Mouse (Mus musculus): Measurements from ENCODE around the gene Rasl12. TPM values are rescaled to one million over a fixed set of nuclear protein-coding genes. Genes with fewer than 3 reads are reported as not detected.

The Rasl12 gene
- total and polyA plus RNA-seq, 3 experiments = 0.13 TPM; not detected in 2

DNA sequence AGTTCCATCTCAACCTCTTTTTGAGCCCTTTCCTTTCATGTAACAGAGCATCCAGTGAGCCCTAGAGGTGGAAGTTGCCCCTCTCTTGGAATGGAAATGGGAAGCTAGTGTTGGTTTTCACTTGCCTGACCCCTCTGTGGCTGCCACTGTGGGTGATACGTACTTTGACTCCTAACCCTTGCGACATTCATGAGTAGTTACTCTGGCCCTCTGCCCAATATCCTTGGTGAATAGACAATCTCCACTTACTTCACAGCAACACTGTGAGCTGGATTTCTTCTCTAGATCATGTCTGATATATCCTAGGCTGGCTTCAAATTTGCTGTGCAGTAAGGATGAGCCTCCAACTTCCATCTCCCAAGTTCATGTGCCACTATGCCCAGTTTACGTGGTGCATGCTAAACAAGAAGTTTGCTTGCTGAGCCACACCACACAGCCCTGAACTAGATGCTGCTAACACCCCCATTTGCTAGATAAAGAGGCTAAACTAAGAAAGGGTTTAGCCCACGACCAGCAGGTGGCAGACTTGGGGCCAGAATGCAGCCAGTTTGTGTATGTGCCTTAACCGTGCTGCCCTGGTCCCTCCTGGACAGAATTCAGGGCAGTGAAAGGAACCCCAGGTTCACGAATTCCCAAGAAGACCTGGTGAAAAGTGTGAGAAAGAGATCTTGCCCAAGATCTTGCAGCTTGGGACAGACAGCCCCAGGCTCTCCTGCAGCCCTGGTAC, 5.5 kb upstream of the Rasl12 start:
- H3K4me2 ChIP-seq (ENCODE audit: insufficient read depth, low read depth, poor library complexity, severe bottlenecking) = no peak overlapping the region
- peak; percentile 56 for DNase-seq (ENCODE audit: extremely low read depth)
- peaks cover 4% of the 10 kb centered on the region for H3K9me3 ChIP-seq (replicated peaks; ENCODE audit: low read length)
- H3K4me3 ChIP-seq (replicated peaks in 1 of 3; ENCODE audit: low read depth in 2 of 3, low read length in 2 of 3, poor library complexity in 1 of 3) = no peak overlapping the region
- dilution Hi-C loops (cut with MboI; ENCODE audit: extremely low pct_ligation_motif_present, extremely low pct_unique_long_range_greater_than_20kb, low sequenced_read_pairs) (no loop called here), in situ Hi-C loops (cut with MboI; ENCODE audit: low pct_ligation_motif_present, low pct_unique_long_range_greater_than_20kb, low sequenced_read_pairs) (no loop called here)
- H3K27me3 ChIP-seq (replicated peaks) = peaks cover 7% of the 10 kb centered on the region
- no peaks in the 10 kb centered on the region for H3K79me2 ChIP-seq (replicated peaks; ENCODE audit: control insufficient read depth, extremely low read depth, insufficient read depth, poor library complexity, severe bottlenecking)
- no peaks in the 10 kb centered on the region for H3K36me3 ChIP-seq (replicated peaks in 1 of 2; ENCODE audit: control insufficient read depth in 1 of 2, insufficient read depth in 1 of 2, low read length in 1 of 2)
- H3K4me1 ChIP-seq (ENCODE audit: control insufficient read depth in 1 of 2, insufficient read depth in 2 of 2) = peaks cover 0 to 6% of the 10 kb centered on the region in 2 experiments; a peak in 2 of 4 replicates
- TF ChIP-seq CTCF (conservative IDR thresholded peaks at IDR 0.05 in 1 of 2, IDR thresholded peaks at IDR 0.05 in 1 of 2; ENCODE audit: low read depth in 2 of 2, low read length in 2 of 2) = peak; percentile 54 to 86
- no peak for TF ChIP-seq TCF12 (IDR thresholded peaks at IDR 0.05; ENCODE audit: low read depth, low read length)
- TF ChIP-seq JUND (conservative IDR thresholded peaks at IDR 0.05; ENCODE audit: low read depth, low read length) = no peak
- no peak; the same call in 1 of the 2 replicates for TF ChIP-seq NELFE (IDR thresholded peaks at IDR 0.05; ENCODE audit: low read depth, low read length)
- peak; percentile 59 for TF ChIP-seq RAD21 (IDR thresholded peaks at IDR 0.05; ENCODE audit: low read depth, low read length)
- TF ChIP-seq GABPA (IDR thresholded peaks at IDR 0.05; ENCODE audit: insufficient replicate concordance, low read depth, low read length) = no peak
- no peak for TF ChIP-seq USF1 (IDR thresholded peaks at IDR 0.05; ENCODE audit: low read depth, low read length)
- peak; percentile 90 for TF ChIP-seq SMC3 (IDR thresholded peaks at IDR 0.05; ENCODE audit: low read depth, low read length)
- no peak for TF ChIP-seq E2F4 (IDR thresholded peaks at IDR 0.05; ENCODE audit: insufficient replicate concordance, low read depth, low read length)
- no peak for TF ChIP-seq MYC (IDR thresholded peaks at IDR 0.05; ENCODE audit: low read depth, low read length)
- TF ChIP-seq MAX (IDR thresholded peaks at IDR 0.05; ENCODE audit: low read length) = no peak
- no peak for TF ChIP-seq IRF4 (IDR thresholded peaks at IDR 0.05; ENCODE audit: low read depth, low read length)
- no peak for TF ChIP-seq KAT2A (IDR thresholded peaks at IDR 0.05; ENCODE audit: insufficient replicate concordance, low read length)
- no peak overlapping the region for H3K9ac ChIP-seq (ENCODE audit: insufficient read depth, low read depth)
- H3K27ac ChIP-seq (ENCODE audit: insufficient read depth, low read depth) = no peak overlapping the region

GRCm38 (mm10) chr9:65393606-65394005, 4.7 kb upstream of the Rasl12 start:
- DNase-seq (ENCODE audit: extremely low read depth) = no peak

More at GRCm38 (mm10) chr9:65393606-65394005, 4.7 kb upstream of the Rasl12 start:
- Histone ChIP-seq H3K27ac (ENCODE audit: insufficient read depth, low read depth) (no peak overlapping the region), H3K4me2 (ENCODE audit: insufficient read depth, low read depth, poor library complexity, severe bottlenecking) (no peak overlapping the region), H3K79me2 (replicated peaks; ENCODE audit: control insufficient read depth, extremely low read depth, insufficient read depth, poor library complexity, severe bottlenecking) (no peaks in the 10 kb centered on the region), H3K27me3 (replicated peaks) (peaks cover 7% of the 10 kb centered on the region), H3K4me3 (replicated peaks in 1 of 3; ENCODE audit: low read depth in 2 of 3, low read length in 2 of 3, poor library complexity in 1 of 3) (no peak overlapping the region), H3K36me3 (replicated peaks in 1 of 2; ENCODE audit: control insufficient read depth in 1 of 2, insufficient read depth in 1 of 2, low read length in 1 of 2) (no peaks in the 10 kb centered on the region), H3K9ac (ENCODE audit: insufficient read depth, low read depth) (no peak overlapping the region), H3K4me1 (ENCODE audit: control insufficient read depth in 1 of 2, insufficient read depth in 2 of 2) (peaks cover 0 to 12% of the 10 kb centered on the region in 2 experiments; a peak in 3 of 4 replicates), H3K9me3 (replicated peaks; ENCODE audit: low read length) (peaks cover 4% of the 10 kb centered on the region)
- dilution Hi-C loops (cut with MboI; ENCODE audit: extremely low pct_ligation_motif_present, extremely low pct_unique_long_range_greater_than_20kb, low sequenced_read_pairs) (no loop called here), in situ Hi-C loops (cut with MboI; ENCODE audit: low pct_ligation_motif_present, low pct_unique_long_range_greater_than_20kb, low sequenced_read_pairs) (no loop called here)
- no peak for TF ChIP-seq ETS1 (conservative IDR thresholded peaks at IDR 0.05; ENCODE audit: low read depth, low read length)
- no peak for TF ChIP-seq CHD1 (IDR thresholded peaks at IDR 0.05; ENCODE audit: low read depth, low read length)
- TF ChIP-seq MEF2A (IDR thresholded peaks at IDR 0.05; ENCODE audit: borderline replicate concordance, low read depth, low read length) = no peak
- TF ChIP-seq MAFK (IDR thresholded peaks at IDR 0.05; ENCODE audit: insufficient replicate concordance, low read length) = no peak
- no peak for TF ChIP-seq RAD21 (IDR thresholded peaks at IDR 0.05; ENCODE audit: low read depth, low read length)
- no peak for TF ChIP-seq TCF12 (IDR thresholded peaks at IDR 0.05; ENCODE audit: low read depth, low read length)
- TF ChIP-seq SMC3 (IDR thresholded peaks at IDR 0.05; ENCODE audit: low read depth, low read length) = no peak
- TF ChIP-seq GABPA (IDR thresholded peaks at IDR 0.05; ENCODE audit: insufficient replicate concordance, low read depth, low read length) = no peak
- no peak for TF ChIP-seq MAX (IDR thresholded peaks at IDR 0.05; ENCODE audit: low read length)
- no peak for TF ChIP-seq USF2 (conservative IDR thresholded peaks at IDR 0.05; ENCODE audit: low read depth, low read length)
- TF ChIP-seq PAX5 (IDR thresholded peaks at IDR 0.05; ENCODE audit: low read length) = no peak
- no peak for TF ChIP-seq BHLHE40 (IDR thresholded peaks at IDR 0.05; ENCODE audit: low read depth, low read length)
- TF ChIP-seq UBTF (IDR thresholded peaks at IDR 0.05; ENCODE audit: low read depth, low read length) = no peak
- TF ChIP-seq CHD2 (IDR thresholded peaks at IDR 0.05; ENCODE audit: low read length) = no peak
- TF ChIP-seq USF1 (IDR thresholded peaks at IDR 0.05; ENCODE audit: low read depth, low read length) = no peak
- no peak for TF ChIP-seq RCOR1 (conservative IDR thresholded peaks at IDR 0.05; ENCODE audit: low read depth, low read length)
- no peak for TF ChIP-seq IRF4 (IDR thresholded peaks at IDR 0.05; ENCODE audit: low read depth, low read length)
- TF ChIP-seq MXI1 (IDR thresholded peaks at IDR 0.05; ENCODE audit: low read depth, low read length) = no peak
- no peak for TF ChIP-seq EP300 (IDR thresholded peaks at IDR 0.05; ENCODE audit: low read length)

All from CH12.LX (cell line).